Mouse (Mus musculus): ENCODE measurements at regions not wholly inside any gene's neighbourhood (a gene's known extent, or its start where the extent isn't known, plus 50 kb on each side); places are given as distances from the start of the nearest gene placed in this dataset.
"Not testable (repeated sequence)": the region's sequence is repeated elsewhere in the genome, so short reads cannot be mapped to it uniquely, and the experiment has no call there.

DNA sequence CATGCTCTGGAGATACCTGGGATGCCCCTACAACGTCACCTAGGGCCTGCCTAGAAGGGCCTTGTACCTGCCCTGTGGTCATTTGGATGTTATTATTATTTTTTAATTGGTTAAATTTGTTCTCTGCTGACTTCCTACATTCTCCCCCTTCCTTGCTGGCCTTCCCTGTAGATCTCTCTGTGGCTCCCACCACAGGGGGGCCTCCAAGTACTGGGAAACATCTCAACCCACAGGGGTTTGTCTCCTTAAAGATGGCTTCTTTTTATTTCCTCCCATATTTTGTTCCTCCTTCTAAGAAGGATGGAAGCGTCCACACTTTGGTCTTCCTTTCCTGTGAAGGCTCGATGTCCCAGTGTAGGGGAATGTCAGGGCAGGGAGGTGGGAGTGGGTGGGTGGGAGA lies 142.4 kb upstream of the Unc93a2 start:
- no peak overlapping the region for H3K27ac ChIP-seq (ENCODE audit: low read depth, low read length)
- H3K9me3 ChIP-seq (ENCODE audit: control insufficient read depth) = no peaks in the 10 kb centered on the region
- H3K36me3 ChIP-seq (ENCODE audit: control insufficient read depth, insufficient read depth) = no peaks in the 10 kb centered on the region
- no peak overlapping the region for H3K4me3 ChIP-seq (ENCODE audit: low read depth, low read length)
- no peak overlapping the region for H3K4me2 ChIP-seq (replicated peaks; ENCODE audit: low read depth)
- H3K9ac ChIP-seq (ENCODE audit: low read depth, low read length) = no peak overlapping the region
- H3K4me1 ChIP-seq (replicated peaks; ENCODE audit: control insufficient read depth, insufficient read depth, low read length) = no peaks in the 10 kb centered on the region
- 74% methylated on average over 3 of the region's 3 CpGs for WGBS
- TF ChIP-seq CTCF (IDR thresholded peaks at IDR 0.05; ENCODE audit: low read depth) = peak; percentile 57
- ATAC-seq = no peak
- no peaks in the 10 kb centered on the region for H3K27me3 ChIP-seq (replicated peaks; ENCODE audit: control insufficient read depth, insufficient read depth, low read length)

DNA sequence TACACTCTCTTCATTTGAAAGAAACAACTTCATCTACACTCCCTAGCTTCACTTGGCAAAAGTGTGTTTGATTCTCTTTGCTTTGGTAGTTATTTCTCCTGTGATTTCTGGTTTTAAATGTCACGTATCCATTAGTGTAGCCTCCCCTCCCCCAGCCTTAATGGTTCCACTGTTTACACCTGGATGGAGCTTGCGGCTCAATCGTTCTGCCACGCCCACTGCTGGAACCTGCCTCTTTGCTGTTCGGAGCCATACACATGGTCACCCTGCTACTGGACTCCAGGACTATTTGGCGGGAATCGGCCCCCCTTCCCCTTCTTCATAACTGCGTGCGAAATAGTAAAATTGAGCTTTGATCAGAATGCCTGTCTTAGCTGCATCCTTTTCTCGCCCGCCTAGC lies 139.2 kb upstream of the Unc93a2 start:
- 85% methylated on average over 11 of the region's 11 CpGs for WGBS
- not testable (repeated sequence) for H3K9me3 ChIP-seq (ENCODE audit: control insufficient read depth); H3K9ac ChIP-seq (ENCODE audit: low read depth, low read length); H3K4me1 ChIP-seq (replicated peaks; ENCODE audit: control insufficient read depth, insufficient read depth, low read length); H3K27me3 ChIP-seq (replicated peaks; ENCODE audit: control insufficient read depth, insufficient read depth, low read length); H3K27ac ChIP-seq (ENCODE audit: low read depth, low read length); H3K4me3 ChIP-seq (ENCODE audit: low read depth, low read length); H3K4me2 ChIP-seq (replicated peaks; ENCODE audit: low read depth); ATAC-seq; H3K36me3 ChIP-seq (ENCODE audit: control insufficient read depth, insufficient read depth)

DNA sequence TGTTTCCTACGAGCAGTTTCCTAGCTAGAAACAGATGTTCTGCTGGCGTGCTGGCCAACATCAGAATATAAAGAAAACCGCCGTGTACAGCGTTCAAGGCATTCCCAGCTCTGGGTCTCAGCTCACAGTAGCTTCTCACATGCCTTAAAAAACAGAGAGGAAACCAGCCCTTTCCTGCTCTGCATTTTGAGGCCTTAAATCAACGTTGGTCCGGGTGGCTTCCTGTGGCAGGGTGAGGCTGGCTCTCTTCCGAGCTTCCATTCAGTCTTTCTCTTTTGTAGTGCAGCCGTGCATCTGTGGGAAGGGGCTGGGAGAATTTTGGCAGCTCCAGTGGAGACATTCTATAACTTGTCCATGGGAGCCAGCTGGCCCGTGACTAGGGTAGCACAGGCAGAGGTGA lies 135.9 kb upstream of the Unc93a2 start:
- no peak overlapping the region for H3K27ac ChIP-seq (ENCODE audit: low read depth, low read length)
- ATAC-seq = no peak

More for the DNA sequence above, 135.9 kb upstream of the Unc93a2 start:
- no peaks in the 10 kb centered on the region for H3K27me3 ChIP-seq (replicated peaks; ENCODE audit: control insufficient read depth, insufficient read depth, low read length)
- H3K4me1 ChIP-seq (replicated peaks; ENCODE audit: control insufficient read depth, insufficient read depth, low read length) = no peaks in the 10 kb centered on the region
- WGBS = 60% methylated on average over 10 of the region's 10 CpGs
- H3K9ac ChIP-seq (ENCODE audit: low read depth, low read length) = no peak overlapping the region
- no peak overlapping the region for H3K4me3 ChIP-seq (ENCODE audit: low read depth, low read length)
- no peaks in the 10 kb centered on the region for H3K36me3 ChIP-seq (ENCODE audit: control insufficient read depth, insufficient read depth)
- H3K4me2 ChIP-seq (replicated peaks; ENCODE audit: low read depth) = no peak overlapping the region
- H3K9me3 ChIP-seq (ENCODE audit: control insufficient read depth) = no peaks in the 10 kb centered on the region
- no peak for TF ChIP-seq CTCF (IDR thresholded peaks at IDR 0.05; ENCODE audit: low read depth)
